Mouse (Mus musculus) heart, adult 2 months (tissue): Measurements from ENCODE around the gene Gm37240.

ENCODE experiments used
- EP300 ChIP-seq: fragments of 200-500 bp; IDR thresholded peaks from 2 replicates; pipeline ENCODE4 v1.6.1; 2011; ENCODE audit warnings: low read depth, low read length, control low read depth; ENCODE audit not compliant: insufficient read depth
- POLR2A ChIP-seq: fragments of 200-500 bp; IDR thresholded peaks from 2 replicates; pipeline ENCODE4 v1.6.1; 2011; ENCODE audit warnings: mild to moderate bottlenecking, low read depth, low read length, control low read depth; ENCODE audit not compliant: insufficient read depth

DNA sequence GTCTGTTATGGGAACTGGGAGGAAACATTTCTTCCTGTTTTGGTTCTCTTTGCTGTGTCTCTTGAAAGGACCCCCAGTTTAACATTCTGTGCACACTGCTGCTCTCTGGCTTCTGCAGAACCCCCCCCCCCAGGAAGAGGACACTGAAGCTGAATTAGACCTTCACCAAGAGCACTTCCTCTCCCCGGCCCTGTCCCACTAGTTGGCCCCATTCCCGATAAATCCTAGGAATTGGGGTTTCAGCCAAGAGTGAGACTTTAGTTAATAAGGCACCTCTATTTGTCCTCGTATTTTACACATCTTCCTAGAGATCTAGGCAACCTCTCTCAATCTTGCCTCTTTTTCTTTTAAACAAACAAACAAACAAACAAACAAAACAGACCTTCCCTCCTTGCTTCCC lies 585.5 kb downstream of the Gm37240 start:
- TF ChIP-seq POLR2A (no peak), EP300 (no peak)
